Mouse (Mus musculus): Measurements from ENCODE around the gene Ssh2. TPM values are rescaled to one million over a fixed set of nuclear protein-coding genes. Genes with fewer than 3 reads are reported as not detected.

The Ssh2 gene
- polyA plus RNA-seq, 1 experiment from 2014 or later, result 8.1 TPM

GRCm38 (mm10) chr11:77297246-77297645 lies 81.2 kb downstream of the Ssh2 start:
- Histone ChIP-seq H3K27me3 (no peaks in the 10 kb centered on the region), H3K4me1 (0 out of 2 replicates have a peak, but pooled peaks cover 4% of the 10 kb centered on the region), H3K27ac (peak overlapping the region; percentile 38), H3K9ac (no peak overlapping the region), H3K36me3 (no peaks in the 10 kb centered on the region), H3K9me3 (replicated peaks) (no peaks in the 10 kb centered on the region), H3K4me3 (replicated peaks) (no peak overlapping the region), H3K4me2 (no peak overlapping the region)
- 49% methylated on average over 1 of the region's 1 CpGs for WGBS
- peak; percentile 40; the same call in 1 of the 2 replicates for ATAC-seq (replicated peaks; ENCODE audit: low FRiP score)

DNA sequence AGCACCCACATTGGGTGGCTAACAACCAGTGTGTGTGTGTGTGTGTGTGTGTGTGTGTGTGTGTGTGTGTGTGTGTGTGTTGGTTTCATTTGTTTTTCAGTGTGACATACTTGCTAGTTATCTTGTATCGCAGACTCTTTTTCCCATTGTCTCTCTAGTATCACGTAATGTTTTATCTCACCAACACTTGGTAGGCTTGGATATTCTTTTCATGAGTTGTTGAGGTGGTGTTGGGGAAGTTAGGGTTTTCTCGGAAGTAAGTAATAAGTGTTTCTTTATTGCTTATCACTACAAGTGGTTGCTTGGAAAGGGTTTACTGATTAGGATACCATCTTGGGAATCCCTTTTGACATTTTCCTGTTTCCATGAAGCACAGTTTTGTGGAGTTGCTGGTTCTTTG lies 91.1 kb downstream of the Ssh2 start:
- WGBS, result 89% methylated on average over 3 of the region's 3 CpGs
- no peak overlapping the region for H3K9ac ChIP-seq
- H3K36me3 ChIP-seq, result no peaks in the 10 kb centered on the region
- H3K27ac ChIP-seq, result no peak overlapping the region
- H3K9me3 ChIP-seq (replicated peaks), result no peaks in the 10 kb centered on the region
- H3K4me3 ChIP-seq (replicated peaks), result no peak overlapping the region
- no peaks in the 10 kb centered on the region for H3K27me3 ChIP-seq
- no peak overlapping the region for H3K4me2 ChIP-seq
- no peak for ATAC-seq (replicated peaks; ENCODE audit: low FRiP score)
- H3K4me1 ChIP-seq, result no peaks in the 10 kb centered on the region

DNA sequence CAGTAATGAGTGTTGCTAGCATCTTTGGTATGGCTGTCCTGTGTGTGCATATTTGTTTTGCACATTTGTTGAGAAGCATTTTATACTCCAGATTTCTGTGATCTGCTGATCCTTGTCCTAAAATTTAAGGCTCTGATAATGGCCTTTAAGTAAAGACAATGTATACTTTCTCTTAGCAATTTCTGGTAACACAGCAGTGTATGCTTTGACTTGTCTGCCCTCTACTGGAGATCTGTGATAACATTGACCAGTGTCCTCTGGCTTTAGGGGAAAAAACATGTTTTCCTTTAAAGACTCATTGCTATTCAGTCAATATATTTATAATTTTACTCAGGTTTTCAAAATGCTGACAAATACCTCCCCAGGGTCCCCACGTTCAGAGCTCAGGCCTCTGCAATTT lies 92.4 kb downstream of the Ssh2 start:
- no peaks in the 10 kb centered on the region for H3K36me3 ChIP-seq
- H3K27ac ChIP-seq, result no peak overlapping the region
- no peaks in the 10 kb centered on the region for H3K9me3 ChIP-seq (replicated peaks)
- no peak for ATAC-seq (replicated peaks; ENCODE audit: low FRiP score)
- H3K27me3 ChIP-seq, result no peaks in the 10 kb centered on the region
- H3K4me3 ChIP-seq (replicated peaks), result no peak overlapping the region
- no peak overlapping the region for H3K4me2 ChIP-seq
- WGBS, result 0% methylated on average over 1 of the region's 1 CpGs
- no peak overlapping the region for H3K9ac ChIP-seq
- no peaks in the 10 kb centered on the region for H3K4me1 ChIP-seq

DNA sequence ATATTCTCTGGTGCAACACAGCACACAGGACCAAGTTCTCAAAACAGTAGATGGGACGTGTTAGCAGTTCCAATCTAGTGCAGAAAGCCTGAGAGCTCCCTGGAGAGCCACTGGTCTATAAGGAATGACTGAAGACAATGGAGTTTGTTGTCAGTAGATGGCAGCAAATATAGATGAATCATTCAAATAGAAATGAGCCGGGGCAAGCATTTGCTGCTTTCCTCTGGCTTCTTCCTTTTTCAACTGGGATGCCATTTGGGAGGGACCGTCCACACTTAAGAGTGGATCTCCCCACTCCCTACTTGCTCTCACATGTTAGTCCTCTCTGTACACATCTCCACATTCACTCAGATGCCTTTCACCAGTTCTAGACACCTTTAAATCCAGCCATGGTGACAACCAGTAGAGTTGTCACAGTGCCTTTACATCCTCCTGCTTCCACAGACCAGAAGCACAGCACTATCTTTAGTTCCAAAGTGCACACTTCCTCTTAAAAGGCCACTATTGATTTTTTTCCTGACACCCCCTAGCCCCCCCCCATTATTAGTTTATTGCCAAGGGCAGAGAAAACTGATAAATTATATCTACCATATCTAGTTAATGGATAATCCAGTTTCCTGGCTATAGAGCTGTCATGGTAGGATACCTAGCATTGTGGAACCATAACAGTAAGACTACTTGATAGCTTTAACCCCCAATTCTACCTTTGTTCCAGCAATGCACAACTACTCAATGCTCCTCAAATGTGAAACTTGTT lies 101.8 kb downstream of the Ssh2 start:
- H3K4me1 ChIP-seq, result no peaks in the 10 kb centered on the region
- 62% methylated on average over 3 of the region's 3 CpGs for WGBS
- H3K9me3 ChIP-seq (replicated peaks), result no peaks in the 10 kb centered on the region
- no peaks in the 10 kb centered on the region for H3K27me3 ChIP-seq
- no peak overlapping the region for H3K4me3 ChIP-seq (replicated peaks)
- no peak overlapping the region for H3K9ac ChIP-seq
- no peaks in the 10 kb centered on the region for H3K36me3 ChIP-seq
- no peak overlapping the region for H3K27ac ChIP-seq
- no peak overlapping the region for H3K4me2 ChIP-seq
- ATAC-seq (replicated peaks; ENCODE audit: low FRiP score), result no peak

- no peaks in the 10 kb centered on the region for H3K27me3 ChIP-seq
- no peaks in the 10 kb centered on the region for H3K36me3 ChIP-seq
- no peak overlapping the region for H3K4me2 ChIP-seq
- H3K4me1 ChIP-seq, result no peaks in the 10 kb centered on the region
- no peak overlapping the region for H3K9ac ChIP-seq
- no peak overlapping the region for H3K4me3 ChIP-seq (replicated peaks)
- H3K27ac ChIP-seq, result no peak overlapping the region
- no peak for ATAC-seq (replicated peaks; ENCODE audit: low FRiP score)
- H3K9me3 ChIP-seq (replicated peaks), result no peaks in the 10 kb centered on the region
Observed at GRCm38 (mm10) chr11:77318478-77319118, 102.5 kb downstream of the Ssh2 start.

GRCm38 (mm10) chr11:77321214-77321613 lies 105.1 kb downstream of the Ssh2 start:
- H3K4me2 ChIP-seq, result no peak overlapping the region
- no peak for ATAC-seq (replicated peaks; ENCODE audit: low FRiP score)
- H3K36me3 ChIP-seq, result no peaks in the 10 kb centered on the region
- H3K4me3 ChIP-seq (replicated peaks), result no peak overlapping the region
- no peak overlapping the region for H3K27ac ChIP-seq
- no peaks in the 10 kb centered on the region for H3K4me1 ChIP-seq
- 6% methylated on average over 1 of the region's 1 CpGs for WGBS
- no peaks in the 10 kb centered on the region for H3K27me3 ChIP-seq
- H3K9ac ChIP-seq, result no peak overlapping the region
- H3K9me3 ChIP-seq (replicated peaks), result no peaks in the 10 kb centered on the region

DNA sequence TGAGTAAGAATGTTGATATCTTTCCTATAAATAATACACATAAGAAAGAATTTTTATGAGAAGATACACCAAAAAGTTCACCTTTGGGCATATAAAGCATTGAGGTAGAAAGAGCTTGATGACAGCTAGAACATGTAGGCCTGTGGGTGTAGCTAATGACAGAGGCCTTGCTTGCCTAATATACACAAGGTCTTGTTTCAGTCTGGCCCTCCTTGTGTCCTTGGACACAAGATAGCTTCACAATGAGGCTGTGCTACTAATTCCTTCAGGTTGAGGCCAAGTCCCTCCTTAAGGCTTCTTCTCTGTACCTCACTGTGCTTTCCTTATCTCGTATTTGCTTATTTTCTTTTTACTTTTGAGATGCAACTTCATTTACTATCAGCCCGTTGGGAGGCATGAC lies 114.4 kb downstream of the Ssh2 start:
- H3K4me3 ChIP-seq (replicated peaks), result no peak overlapping the region
- no peak overlapping the region for H3K9ac ChIP-seq
- no peak overlapping the region for H3K4me2 ChIP-seq
- no peak overlapping the region for H3K27ac ChIP-seq
- no peaks in the 10 kb centered on the region for H3K4me1 ChIP-seq
- WGBS, result 90% methylated on average over 2 of the region's 2 CpGs
- ATAC-seq (replicated peaks; ENCODE audit: low FRiP score), result no peak
- H3K27me3 ChIP-seq, result no peaks in the 10 kb centered on the region
- no peaks in the 10 kb centered on the region for H3K9me3 ChIP-seq (replicated peaks)
- H3K36me3 ChIP-seq, result peaks cover 7% of the 10 kb centered on the region

GRCm38 (mm10) chr11:77347273-77347672 lies 131.2 kb downstream of the Ssh2 start:
- Histone ChIP-seq H3K27me3 (0 out of 2 replicates have a peak, but pooled peaks cover 4% of the 10 kb centered on the region), H3K4me2 (peak overlapping the region; percentile 79), H3K9me3 (replicated peaks) (no peaks in the 10 kb centered on the region), H3K27ac (no peak overlapping the region), H3K36me3 (no peaks in the 10 kb centered on the region), H3K4me3 (replicated peaks) (peak overlapping the region; percentile 66; the same call in 1 of the 2 replicates), H3K9ac (no peak overlapping the region), H3K4me1 (peaks cover 12% of the 10 kb centered on the region)
- ATAC-seq (replicated peaks; ENCODE audit: low FRiP score), result no peak
- 73% methylated on average over 4 of the region's 4 CpGs for WGBS

GRCm38 (mm10) chr11:77348142-77348741 lies 132.2 kb downstream of the Ssh2 start:
- H3K27me3 ChIP-seq, result 0 out of 2 replicates have a peak, but pooled peaks cover 4% of the 10 kb centered on the region
- no peaks in the 10 kb centered on the region for H3K9me3 ChIP-seq (replicated peaks)
- peak overlapping the region; percentile 66 for H3K4me3 ChIP-seq (replicated peaks)
- under 1% methylated on average over 54 of the region's 54 CpGs for WGBS
- ATAC-seq (replicated peaks; ENCODE audit: low FRiP score), result peak; percentile 99
- H3K9ac ChIP-seq, result peak overlapping the region; percentile 37
- H3K36me3 ChIP-seq, result no peaks in the 10 kb centered on the region
- peak overlapping the region; percentile 79 for H3K4me2 ChIP-seq
- H3K27ac ChIP-seq, result peak overlapping the region; percentile 33; the same call in 1 of the 2 replicates
- peaks cover 12% of the 10 kb centered on the region for H3K4me1 ChIP-seq

DNA sequence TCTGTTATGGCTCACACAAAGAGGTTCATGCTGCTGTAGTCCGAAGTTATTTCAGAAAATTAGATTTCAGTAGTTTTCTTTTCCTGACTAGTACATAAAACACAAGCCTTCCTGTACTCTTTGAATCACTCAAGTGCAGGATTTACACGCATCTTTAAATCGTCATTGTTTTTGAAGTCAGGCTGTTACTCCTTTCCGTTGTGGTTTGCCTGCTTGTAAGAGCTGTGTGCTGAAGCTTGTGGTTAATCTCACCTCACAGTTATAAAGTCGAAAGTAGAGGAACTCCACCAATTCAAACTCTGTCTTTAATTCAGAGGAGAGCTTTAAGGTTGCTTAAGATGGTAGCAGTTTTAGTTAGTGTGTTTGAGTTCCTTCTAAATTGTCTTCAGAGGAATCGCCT lies 132.9 kb downstream of the Ssh2 start:
- ATAC-seq (replicated peaks; ENCODE audit: low FRiP score), result no peak
- 31% methylated on average over 6 of the region's 6 CpGs for WGBS
- Histone ChIP-seq H3K4me2 (peak overlapping the region; percentile 79), H3K27me3 (0 out of 2 replicates have a peak, but pooled peaks cover 4% of the 10 kb centered on the region), H3K27ac (no peak overlapping the region), H3K36me3 (no peaks in the 10 kb centered on the region), H3K9ac (no peak overlapping the region), H3K9me3 (replicated peaks) (no peaks in the 10 kb centered on the region), H3K4me3 (replicated peaks) (peak overlapping the region; percentile 66), H3K4me1 (peaks cover 12% of the 10 kb centered on the region)

- H3K4me3 ChIP-seq (replicated peaks), result no peak overlapping the region
- no peak overlapping the region for H3K9ac ChIP-seq
- no peak overlapping the region for H3K27ac ChIP-seq
- H3K27me3 ChIP-seq, result 0 out of 2 replicates have a peak, but pooled peaks cover 4% of the 10 kb centered on the region
- no peak for ATAC-seq (replicated peaks; ENCODE audit: low FRiP score)
- WGBS, result 70% methylated on average over 2 of the region's 2 CpGs
- H3K9me3 ChIP-seq (replicated peaks), result no peaks in the 10 kb centered on the region
- H3K4me2 ChIP-seq, result peak overlapping the region; percentile 79
- no peaks in the 10 kb centered on the region for H3K36me3 ChIP-seq
- H3K4me1 ChIP-seq, result peaks cover 12% of the 10 kb centered on the region
Observed at GRCm38 (mm10) chr11:77349698-77350097, 133.6 kb downstream of the Ssh2 start.

GRCm38 (mm10) chr11:77355055-77355454 lies 139.0 kb downstream of the Ssh2 start:
- WGBS, result 77% methylated on average over 3 of the region's 3 CpGs
- Histone ChIP-seq H3K4me3 (replicated peaks) (no peak overlapping the region), H3K27ac (no peak overlapping the region), H3K4me2 (no peak overlapping the region), H3K9me3 (replicated peaks) (no peaks in the 10 kb centered on the region), H3K4me1 (no peaks in the 10 kb centered on the region), H3K27me3 (no peaks in the 10 kb centered on the region), H3K36me3 (no peaks in the 10 kb centered on the region), H3K9ac (no peak overlapping the region)
- no peak for ATAC-seq (replicated peaks; ENCODE audit: low FRiP score)

Measured in kidney, embryonic 15.5 days (tissue).